Mouse (Mus musculus): ENCODE measurements around the gene Sntg2.

Sntg2 gene

DNA sequence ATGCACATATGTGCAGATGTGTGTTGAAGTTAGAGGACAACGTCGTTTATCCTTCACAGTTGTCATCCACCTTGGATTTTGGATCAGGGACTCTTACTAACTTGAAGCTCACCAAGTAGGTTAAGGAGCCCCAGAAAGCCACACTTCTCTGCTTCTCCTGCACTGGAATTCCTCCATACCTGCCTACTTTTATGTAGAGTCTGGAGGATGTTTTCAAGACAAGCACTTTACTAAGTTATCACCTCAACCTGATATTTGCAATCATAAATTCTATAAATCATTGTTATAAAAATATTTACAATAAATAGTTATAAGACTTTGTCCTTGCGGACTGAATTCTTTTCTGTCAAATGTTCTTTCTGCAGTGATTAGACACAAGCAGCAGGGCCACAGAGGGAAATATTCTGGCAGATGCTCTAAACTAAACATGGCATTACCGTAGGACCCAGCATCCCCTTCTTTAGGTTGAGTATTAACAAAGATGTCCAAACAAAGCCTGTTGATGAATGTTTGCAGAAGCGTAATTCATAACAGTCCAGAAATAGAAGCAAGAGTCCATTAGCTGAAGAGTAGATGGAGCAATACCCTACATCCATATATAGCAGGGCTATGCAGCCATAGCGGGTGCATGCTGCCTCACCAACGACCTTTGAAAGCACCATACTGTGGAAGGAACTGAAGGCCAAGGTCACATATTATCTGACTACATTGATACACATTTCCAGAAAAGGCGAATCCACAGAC is 100.8 kb downstream of the Sntg2 start:
- 91% methylated on average over 8 of the region's 8 CpGs for WGBS

DNA sequence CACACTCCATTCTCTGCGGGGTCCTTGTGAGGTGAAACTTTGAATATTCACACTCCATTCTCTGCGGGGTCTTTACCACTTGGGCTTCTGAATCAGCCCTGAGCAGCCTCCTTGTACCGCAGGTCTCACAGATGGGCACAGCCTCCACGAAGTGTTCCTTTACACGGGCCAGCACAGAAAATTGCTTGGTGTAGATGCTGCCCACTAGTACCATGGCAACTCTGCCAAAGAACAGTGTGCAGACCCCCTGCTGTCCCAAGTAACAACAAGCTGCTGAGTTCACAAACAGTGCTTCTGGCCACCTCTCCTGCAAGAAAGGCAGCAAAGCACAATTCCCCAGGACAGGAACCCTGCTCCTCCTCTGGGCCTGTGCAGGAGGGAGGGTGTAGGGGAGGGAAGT is 109.0 kb downstream of the Sntg2 start:
- WGBS = 63% methylated on average over 5 of the region's 5 CpGs

DNA sequence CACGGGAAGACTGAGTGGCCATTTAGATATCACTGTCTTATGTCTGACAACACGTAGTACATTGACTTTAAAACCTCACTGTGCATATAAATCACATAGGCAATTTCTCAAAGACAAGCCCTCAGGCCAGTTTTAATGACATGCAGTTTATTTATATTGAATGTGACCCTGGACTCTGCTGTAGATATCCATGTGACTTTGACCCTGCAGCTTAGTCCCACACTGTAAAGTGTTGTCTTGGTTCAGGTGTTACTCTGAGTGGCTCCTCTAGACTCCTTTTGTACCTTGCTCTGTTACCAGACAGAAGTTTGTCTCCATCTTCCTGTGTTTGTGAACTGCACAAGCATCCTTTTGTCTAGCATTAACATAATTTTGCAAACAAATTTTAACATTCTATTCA is 112.0 kb downstream of the Sntg2 start:
- 73% methylated on average over 2 of the region's 2 CpGs for WGBS

DNA sequence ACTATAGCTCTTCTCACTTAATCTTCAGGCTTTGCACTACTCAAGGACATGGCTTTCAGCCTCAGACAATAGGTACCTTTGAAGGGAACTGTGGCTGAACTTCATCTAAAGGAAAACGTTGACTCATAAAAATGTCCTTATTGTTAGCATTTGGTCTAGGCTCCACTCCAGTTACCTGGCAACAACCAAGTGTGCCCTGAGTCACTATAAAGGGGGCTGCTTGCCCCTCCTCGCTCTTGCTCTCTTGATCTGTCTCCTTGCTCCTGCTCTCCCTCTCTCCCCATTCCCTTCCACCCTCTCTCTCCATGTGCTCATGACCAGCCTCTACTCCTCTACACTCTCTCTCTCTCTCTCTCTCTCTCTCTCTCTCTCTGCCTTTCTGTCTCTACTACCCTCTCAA is 114.5 kb downstream of the Sntg2 start:
- WGBS = 53% methylated on average over 2 of the region's 2 CpGs

DNA sequence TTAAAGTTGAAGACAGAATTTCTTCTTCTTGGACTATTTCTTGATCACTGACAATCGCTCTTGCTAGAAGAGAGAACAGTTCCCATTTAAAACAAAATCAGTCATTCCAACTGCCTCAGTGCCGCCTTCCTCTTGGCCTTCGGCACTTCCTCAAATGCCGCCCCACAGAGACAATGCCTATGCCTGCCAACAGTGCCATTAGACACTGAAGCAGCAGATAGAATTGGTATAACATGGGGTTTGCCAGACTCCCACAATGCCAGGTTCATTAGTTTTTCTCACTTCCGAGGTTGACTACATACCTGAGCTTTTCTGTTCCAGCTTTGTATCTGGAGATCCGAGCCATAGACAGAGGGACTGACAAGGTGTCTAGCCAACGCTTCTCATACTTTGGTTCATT is 115.5 kb downstream of the Sntg2 start:
- WGBS = 79% methylated on average over 7 of the region's 7 CpGs

DNA sequence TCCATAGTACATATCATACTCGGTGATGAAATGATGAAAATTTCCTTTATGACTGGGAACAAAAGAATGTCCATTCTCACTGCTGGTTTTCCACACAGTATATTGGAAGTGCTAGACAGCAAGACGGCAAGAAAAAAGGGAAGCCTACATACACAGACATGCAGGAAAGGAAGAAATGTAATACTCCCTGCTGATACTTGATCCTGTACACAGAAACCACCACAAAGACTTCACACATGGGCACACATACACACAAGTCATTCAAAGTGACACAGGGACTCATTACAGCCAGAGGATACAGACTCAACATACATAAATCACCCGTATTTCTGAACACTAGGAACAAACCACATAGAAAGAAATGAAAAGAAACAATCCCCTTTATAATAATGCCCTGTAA is 117.0 kb downstream of the Sntg2 start:
- WGBS = 69% methylated on average over 3 of the region's 3 CpGs

DNA sequence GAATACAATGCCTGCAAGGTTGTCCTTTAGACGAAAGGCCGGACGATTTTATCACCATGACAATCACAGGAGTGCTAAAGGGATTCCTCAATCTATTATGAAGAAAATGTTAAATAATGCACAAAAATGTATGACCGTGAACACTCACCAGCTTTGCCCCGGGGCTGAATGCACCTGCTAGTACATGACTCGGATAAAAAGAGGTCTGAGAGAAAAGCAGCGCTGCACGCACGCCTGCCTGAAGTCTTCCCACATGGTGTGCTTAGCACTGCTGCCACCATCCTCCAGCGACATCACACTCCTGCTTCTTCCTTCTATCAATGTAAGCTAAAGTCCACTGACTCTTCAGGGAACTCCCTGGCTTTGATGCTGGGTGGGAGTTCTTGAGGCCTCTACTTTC is 118.6 kb downstream of the Sntg2 start:
- 77% methylated on average over 10 of the region's 10 CpGs for WGBS

DNA sequence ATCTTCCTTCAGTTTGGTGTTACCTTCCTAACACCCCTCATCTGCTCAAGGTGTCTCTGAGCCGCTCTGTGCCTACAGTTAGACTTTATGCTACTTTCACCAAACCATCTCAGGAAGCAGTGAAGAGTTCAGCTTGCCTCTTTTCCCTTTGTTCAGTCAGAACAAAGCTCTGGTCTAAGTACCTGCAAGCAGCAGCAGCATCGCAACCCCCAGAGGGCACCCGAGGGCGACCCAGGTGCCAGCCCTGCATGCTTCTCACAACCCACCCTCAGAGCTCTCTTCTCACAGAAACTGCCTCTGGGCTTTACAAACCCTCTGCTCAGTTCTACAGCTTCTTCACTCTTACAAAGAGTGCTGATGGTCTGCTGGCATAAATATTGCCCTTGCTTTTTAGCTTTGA is 120.8 kb downstream of the Sntg2 start:
- WGBS = 93% methylated on average over 4 of the region's 4 CpGs

DNA sequence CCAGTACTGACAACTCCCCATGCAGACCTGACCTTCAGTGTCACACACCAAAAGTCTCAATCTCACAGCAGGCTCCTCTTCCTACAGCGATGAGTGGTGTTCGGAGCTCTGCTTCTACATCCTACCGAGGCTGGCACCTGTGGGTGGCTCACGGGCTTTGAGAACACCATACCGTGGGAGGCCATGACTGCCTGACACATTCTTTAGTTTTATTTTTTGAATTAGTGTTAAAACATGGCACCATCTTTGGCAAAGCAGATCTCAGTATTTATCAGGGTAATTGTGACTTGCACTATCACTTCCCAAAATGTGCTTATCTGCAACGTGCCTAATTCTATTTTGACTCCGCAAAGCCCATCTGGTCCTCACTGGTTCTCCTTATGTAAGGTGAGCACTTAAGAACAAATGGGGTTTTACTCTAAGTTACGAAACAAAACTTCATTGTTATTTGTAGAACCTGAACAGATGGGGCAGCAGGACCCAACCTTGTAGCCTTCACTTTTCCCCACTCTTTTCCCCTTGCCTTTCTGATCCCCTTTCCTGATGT is 121.8 kb downstream of the Sntg2 start:
- WGBS = 58% methylated on average over 8 of the region's 8 CpGs

DNA sequence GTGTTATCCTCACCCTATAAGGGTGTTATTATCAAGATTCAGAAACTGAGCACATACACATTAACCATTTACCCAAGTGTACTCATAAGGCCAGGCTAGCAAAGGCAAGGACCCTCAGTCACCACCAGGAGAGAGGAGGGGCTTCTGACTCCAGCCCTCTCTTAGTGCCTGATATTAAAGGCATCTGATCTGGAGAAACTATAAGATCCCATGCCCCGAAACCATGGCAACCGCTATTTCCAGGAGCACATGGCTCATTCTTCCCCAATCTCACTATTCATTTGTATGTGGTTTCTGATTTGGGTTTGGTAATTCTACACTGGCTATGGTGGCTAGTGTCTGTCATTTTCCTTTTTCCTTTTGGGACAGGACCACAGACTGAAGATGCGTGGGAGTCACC is 124.1 kb downstream of the Sntg2 start:
- 80% methylated on average over 3 of the region's 3 CpGs for WGBS

DNA sequence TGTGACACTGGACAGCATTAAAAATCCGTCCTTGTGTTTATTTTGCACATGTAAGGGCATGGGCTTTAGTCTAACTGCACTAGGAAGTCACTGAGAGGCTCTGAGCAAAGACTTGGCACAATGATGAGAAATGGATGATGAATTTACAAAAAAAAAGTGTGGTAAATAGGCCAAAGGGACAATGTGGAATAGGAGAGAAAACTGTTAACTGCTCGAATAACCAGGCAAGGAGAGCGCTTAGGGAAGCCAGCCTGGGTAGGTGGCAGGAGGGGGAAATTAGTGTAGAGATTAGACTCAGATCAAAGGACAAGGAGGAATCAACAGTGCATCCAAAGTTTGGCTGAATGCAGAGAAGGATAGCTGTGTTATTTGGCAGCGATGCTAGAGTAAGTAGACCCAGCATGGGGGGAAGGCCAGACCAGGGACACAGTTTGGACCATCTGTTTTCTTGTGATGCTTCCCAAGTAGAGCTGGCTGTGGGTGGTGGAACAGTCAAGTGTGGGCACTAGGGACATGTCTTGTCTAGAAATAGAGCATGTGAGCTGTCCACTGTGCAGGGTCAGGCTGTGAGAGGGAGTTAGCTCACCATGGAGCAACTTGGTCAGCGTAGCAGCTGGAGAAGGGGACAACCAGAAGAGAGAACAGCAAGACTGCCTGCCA is 126.8 kb downstream of the Sntg2 start:
- WGBS = 66% methylated on average over 5 of the region's 5 CpGs

DNA sequence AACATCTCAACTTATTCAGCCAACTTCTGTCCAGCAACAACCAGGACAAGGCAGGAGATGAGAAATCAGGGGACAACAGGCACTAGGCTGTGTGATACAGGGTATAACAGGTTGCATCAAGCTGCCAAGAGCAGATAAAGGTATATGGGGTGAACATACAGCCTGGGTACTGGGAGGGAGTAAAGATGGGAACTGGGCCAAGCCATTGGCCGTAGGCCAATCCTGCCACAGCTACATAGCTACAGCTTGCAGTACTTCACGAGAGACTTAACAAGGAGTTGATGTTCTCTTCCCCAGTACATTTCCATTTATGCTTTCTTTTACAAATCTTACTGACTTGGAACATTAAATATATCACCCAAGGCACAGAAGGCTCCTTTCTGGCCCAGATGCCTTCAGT is 129.0 kb downstream of the Sntg2 start:
- WGBS = 23% methylated on average over 2 of the region's 2 CpGs

DNA sequence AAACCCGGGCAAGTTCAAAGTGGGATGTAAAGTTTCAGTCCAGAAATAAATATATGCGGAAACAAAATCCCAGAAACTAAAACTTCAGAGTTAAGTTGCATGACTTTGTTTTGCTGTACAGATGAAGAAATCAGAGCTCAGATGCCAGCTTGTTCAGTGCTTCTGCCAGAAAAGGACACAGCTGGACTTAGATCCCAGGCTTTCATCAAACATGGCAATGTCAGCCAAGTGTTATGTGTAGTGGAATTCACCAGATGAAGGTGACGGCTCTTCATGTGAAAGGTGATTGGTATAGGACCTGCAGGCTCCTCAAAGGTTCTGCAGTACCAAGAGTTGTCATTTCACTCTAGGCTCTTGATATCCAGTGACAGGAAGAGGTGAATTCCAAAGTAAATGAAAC is 132.3 kb downstream of the Sntg2 start:
- 85% methylated on average over 3 of the region's 3 CpGs for WGBS

DNA sequence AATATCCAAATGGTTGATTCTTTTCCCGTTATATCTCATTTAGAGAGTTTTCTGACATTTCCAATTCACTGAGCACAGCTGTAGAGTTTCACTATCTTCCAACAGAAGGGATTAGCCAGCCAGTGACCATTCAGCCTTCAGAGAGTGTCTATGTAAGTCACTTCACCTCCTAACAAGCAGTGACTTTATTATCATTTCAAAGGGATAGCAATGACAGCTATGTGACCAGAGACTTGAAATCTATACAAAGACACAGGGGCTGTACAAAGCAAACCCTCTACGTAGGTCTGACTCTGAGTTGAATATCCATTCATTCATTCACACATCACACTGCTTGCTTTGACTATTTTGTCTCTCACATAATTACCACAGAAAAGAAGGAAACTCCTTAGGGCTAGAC is 138.2 kb downstream of the Sntg2 start:
- WGBS = 47% methylated on average over 2 of the region's 2 CpGs

DNA sequence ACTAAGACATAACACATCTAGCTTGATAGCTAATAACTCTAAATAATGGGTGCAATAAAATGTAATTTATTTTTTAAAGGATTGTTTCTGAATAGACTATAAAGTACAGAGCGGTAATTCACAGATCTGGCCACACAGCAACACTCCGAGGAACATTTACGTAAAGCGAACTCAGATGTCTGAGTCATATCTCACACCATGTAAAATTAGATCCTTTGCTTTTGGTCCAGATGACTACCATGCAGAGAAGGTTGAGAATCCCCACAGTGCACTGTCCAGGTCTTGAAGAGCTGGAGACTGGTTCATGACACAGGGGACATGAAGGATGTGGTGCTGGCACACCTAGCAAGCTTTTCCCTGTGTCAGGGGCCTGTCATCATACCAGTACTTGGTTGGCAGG is 145.2 kb downstream of the Sntg2 start:
- 59% methylated on average over 4 of the region's 4 CpGs for WGBS

DNA sequence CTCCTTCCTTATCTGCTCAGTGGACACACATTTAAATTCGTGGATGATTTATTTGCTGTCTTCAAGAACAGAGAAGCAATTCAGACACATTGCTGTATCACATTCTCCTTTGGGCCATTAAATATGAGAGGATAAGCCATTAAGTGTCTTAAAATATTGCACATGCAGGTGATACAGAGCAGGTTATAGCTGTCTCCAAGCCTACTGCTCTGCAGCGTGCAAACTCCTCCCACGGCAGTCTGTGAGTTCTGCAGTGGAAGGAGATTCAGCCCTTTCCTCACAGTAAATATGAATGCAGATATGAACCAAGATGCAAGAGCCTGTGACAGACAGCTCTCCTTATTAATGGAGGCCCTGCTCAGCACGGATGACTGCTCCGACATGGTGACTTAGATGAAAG is 146.9 kb downstream of the Sntg2 start:
- 82% methylated on average over 5 of the region's 5 CpGs for WGBS

DNA sequence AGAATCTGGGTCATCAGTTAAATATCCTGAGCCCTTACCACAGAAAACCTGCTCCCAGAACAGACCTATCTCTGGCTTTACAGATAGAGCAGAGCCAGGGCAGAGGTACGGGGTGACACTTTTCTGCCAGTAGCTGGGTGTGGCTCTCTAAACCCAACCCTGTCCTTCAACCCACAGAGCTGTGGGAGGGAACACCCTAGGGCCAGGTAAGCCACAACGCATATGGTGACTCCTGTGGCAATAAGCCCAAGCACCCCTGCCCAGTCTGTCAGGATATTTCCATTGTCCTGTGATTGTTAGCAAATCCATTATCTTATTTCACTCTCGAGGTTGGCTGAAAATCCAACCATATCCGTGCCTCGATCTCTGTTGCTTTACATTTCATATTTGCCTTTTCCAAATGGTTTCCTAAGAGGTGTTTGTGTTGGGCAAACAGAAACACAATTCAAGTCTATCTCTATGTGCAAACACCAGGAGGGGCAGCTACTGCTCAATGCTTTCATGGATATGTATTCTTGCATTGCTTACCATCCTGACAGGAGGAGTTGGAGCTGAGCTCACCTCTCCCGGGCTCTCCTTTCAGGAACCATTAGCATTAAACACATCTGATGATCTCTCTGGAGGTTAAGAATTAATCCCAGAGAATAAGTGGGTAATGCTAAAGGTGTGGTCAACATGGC is 156.3 kb downstream of the Sntg2 start:
- 92% methylated on average over 6 of the region's 6 CpGs for WGBS

DNA sequence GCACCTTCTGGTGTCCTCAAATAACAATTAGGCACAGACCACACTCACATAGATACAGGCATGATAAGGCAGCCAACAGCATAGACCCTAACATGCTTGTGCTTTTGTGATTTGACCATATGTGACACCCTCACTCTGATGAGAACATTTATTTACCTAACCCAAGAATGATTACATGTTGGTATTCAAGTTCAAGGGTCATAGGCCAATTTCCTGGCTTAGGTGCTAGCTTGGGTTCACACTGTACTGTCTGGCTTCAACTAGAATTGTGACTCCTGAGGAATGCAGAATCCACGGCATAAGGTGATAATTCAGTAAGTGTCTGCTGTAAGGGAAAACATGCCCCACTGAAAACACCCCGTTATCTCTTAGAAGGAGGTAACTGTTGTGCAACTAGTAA is 158.4 kb downstream of the Sntg2 start:
- 83% methylated on average over 2 of the region's 2 CpGs for WGBS

DNA sequence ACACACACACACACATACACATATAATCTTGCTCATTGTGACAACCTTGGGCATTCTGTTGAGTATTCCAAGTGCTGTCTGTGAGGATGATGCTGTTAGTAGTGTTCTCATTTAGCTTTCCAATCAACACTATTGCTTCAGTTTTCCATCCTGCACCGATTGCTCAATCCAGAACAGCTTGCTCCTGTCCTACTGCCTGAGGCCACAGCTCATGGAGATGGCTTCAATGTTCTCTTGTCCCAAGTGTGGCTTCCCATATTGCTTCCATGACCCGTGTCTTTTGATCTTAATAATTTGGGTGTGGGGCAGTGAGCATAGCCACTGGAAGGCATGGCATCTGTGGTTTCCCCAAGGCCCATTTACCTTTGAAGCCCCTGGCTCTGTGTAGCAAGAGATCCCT is 162.8 kb downstream of the Sntg2 start:
- 83% methylated on average over 2 of the region's 2 CpGs for WGBS

DNA sequence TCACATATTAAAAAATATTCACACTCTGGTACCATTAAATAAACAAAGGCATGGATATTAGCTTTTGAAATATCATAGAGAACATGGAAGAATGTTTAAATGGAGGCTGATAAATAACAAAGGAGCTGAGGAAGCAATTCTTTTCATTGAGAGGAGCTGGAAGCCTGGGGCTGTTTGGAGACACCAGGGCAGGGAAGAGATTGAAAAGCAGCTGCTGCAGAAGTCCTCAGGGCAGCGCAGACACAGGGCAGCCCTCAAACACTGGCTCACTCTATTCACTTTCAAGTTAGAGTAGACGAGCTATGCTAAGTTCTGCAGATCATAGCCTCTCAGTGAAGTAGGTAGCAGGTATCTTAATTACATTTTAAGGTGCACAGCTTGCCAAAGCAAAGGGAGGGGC is 164.6 kb downstream of the Sntg2 start:
- 45% methylated on average over 2 of the region's 2 CpGs for WGBS

DNA sequence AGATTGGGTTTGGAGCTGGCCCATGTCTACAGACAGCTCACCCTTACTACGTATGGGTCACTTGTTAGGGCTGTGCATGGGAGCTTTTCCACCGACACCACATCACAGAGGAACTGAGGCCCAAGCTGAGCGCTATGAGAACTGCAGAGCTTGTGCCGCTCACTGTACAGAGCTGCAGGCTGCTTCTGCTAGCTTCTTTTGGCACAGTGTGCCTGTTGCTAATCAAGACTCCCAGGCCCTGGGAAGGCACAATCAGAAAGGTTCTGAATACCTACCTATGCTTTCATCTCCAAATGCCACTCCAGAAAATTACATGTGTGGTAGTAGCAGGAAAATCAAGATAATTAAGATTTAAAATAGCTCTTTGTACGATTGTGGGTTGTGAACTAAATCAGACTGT is 165.1 kb downstream of the Sntg2 start:
- 65% methylated on average over 5 of the region's 5 CpGs for WGBS

DNA sequence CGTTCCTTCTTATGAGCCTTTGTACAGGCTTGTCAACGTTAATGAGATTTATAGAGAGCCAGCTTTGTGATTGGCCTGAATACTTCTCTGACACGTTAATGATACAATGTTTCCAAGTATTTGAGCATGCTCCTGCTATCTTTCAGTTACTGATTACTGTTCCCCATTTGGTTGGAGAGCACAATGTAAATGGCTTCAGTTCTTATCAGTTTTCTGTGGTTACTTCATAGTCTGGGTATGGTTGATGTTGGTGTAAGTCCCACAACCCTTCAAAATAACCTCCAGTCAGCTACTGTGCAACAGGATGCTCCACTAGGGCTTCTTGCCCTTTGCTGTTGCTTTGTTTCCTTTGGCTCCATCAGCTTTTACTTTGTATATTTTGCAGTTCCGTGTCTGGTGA is 168.7 kb downstream of the Sntg2 start:
- WGBS = 74% methylated on average over 4 of the region's 4 CpGs

DNA sequence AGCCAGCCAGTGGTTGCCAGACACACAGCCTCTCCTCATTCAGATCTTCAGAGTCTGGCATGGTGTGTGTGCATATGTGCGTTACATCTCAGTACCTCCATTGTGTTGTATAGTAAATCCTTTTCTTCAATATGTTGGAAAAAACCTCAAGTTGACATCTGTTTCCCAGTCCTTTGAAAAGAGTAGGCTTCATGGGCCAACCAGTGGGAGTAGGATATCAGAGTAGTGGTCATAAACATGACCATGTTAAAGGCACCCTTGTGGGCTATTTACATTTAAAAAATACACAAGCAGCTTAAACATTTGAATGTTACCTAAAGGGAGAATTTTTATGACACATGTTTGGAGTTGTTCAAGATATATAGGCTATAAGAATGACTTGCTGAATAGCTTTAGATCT is 170.4 kb downstream of the Sntg2 start:
- 78% methylated on average over 1 of the region's 1 CpGs for WGBS

All from cerebral cortex, adult 2 months (tissue).